Mouse (Mus musculus): Measurements from ENCODE around the gene Qdpr.

DNA sequence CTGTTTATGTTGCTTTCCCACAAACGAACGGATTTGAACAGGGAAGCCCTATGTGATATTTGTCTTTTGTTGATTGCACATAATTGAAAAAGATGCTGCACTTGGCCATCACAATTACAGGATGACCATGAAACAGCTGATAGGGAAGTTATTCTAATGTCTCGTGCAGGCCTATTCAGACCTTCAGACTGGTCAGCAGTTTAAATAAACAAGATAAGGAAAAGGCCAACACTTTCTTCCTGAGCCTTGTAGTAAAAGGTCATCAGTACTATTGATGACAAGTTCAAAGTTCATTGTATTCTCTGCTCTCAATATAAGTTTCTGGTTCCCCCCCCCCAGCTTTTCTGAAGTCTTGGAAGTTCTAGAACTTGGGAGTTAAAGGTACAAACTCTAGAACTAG lies 32.6 kb upstream of the Qdpr start:
- TF ChIP-seq POLR2A (IDR thresholded peaks at IDR 0.05; ENCODE audit: insufficient read length, low read depth) (no peak), USF1 (IDR thresholded peaks at IDR 0.05; ENCODE audit: low read depth) (no peak), REST (IDR thresholded peaks at IDR 0.05; ENCODE audit: insufficient read depth, insufficient read length) (no peak), E2F4 (IDR thresholded peaks at IDR 0.05; ENCODE audit: insufficient read depth) (no peak)
